Mouse (Mus musculus): ENCODE data around the gene Gm19684.

GRCm38 (mm10) chr17:36083870-36084451, 37.5 kb upstream of the Gm19684 start:
- TF ChIP-seq CTCF (IDR thresholded peaks at IDR 0.05; ENCODE audit: insufficient read depth, low read depth, low read length) (no peak), POLR2A (IDR thresholded peaks at IDR 0.05; ENCODE audit: insufficient read depth, low read depth, low read length) (no peak)

Data from olfactory bulb, adult 2 months (tissue).